Mouse (Mus musculus) cerebellum, adult 2 months (tissue): ENCODE measurements at regions not wholly inside any gene's neighbourhood (a gene's known extent, or its start where the extent isn't known, plus 50 kb on each side); places are given as distances from the start of the nearest gene placed in this dataset.

ENCODE experiments used
- CTCF ChIP-seq: fragments of 200-500 bp; IDR thresholded peaks from 2 replicates; pipeline ENCODE4 v1.5.1; 2011; ENCODE audit warnings: low read depth, mild to moderate bottlenecking, control low read depth, low read length, moderate library complexity, borderline replicate concordance; ENCODE audit not compliant: insufficient read depth
- POLR2A ChIP-seq: fragments of 200-500 bp; IDR thresholded peaks from 2 replicates; pipeline ENCODE4 v1.6.1; 2011; ENCODE audit warnings: low read length, control low read depth, borderline replicate concordance; ENCODE audit not compliant: insufficient read depth

- TF ChIP-seq POLR2A (no peak), CTCF (no peak)
Observed at GRCm38 (mm10) chr10:21724999-21725398, 132.1 kb downstream of the 1700020N01Rik start.
